Mouse (Mus musculus): ENCODE data around the gene Pip4k2b. TPM values are rescaled to one million over a fixed set of nuclear protein-coding genes. Genes with fewer than 3 reads are reported as not detected.
"Not testable (repeated sequence)": the region's sequence is repeated elsewhere in the genome, so short reads cannot be mapped to it uniquely, and the experiment has no call there.

The Pip4k2b gene
- total RNA-seq, 2 experiments from 2014 or later: 121 to 124 TPM

DNA sequence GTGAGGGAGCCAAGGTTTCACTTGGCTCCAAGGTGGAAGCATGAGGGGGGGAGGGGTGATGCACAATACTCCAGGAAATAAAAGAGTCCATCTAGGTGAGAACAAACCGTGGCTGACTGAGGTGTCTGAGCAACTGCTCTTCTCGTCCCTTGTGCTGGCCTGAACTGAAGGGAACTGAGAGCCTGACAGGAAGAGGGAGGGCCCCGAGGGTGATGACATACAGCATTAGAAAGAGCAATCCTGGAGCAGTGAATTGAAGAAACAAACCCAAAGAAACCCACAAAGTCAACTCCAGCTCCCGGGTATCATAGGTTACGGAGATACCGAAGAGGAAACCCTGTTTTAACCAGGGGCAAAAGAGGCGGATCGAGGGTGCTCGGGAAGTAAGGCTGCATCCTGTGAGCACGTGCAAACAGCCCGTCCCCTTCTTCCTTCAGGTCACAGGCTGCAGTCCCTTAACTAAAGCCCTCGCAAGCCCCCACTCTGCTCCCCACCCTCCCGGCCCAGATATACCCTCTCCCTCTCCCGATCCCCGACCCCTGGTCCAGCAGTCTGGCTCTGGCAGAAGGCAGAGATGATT, 26.1 kb downstream of the Pip4k2b start:
- DNase-seq (ENCODE audit: low spot score in 2 of 2): no peak
- intact Hi-C loops (cut with DNase I): no loop called here

DNA sequence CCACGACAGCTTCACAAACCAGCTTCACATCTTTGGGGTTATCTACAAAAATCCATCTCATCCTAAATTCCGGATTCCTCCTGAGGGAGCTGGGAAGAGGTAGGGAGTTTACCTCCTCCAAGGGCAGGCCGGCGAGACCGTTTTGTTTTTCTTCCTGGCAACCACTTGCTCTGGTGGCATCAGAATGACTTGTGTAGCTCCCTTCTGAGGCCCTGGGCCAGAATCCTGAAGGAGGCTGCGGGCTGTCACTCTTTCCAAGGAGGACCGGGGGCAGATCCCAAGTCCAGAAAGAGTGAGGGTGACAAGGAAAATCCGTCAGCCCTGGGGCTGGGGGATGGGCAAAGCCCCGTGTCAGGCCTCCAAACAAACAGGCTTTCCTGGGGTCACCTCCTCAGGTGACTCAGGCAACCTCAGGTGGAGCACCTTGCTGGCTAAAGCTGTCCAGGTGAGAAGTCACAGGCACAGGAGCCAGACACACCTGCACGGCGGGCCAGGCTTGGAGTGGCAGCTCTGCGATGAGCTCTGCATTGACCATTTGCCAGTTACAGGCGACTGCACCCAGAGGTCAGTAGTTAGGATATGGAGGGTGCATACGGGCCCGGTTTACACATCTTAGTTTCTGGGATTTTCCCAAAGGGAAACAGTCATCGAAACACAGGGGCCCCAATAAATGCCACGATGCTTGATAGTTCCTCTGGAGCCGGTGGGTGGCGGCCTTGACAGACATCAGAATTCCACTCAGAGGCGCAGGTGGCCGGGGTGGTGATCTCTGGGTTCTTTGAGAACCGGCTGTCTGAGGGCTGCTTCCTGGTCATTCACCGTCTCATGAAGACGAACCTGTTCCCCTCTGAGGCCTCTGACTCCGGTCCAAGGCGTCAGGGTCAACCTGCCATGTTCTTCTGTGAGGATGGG, 26.9 kb downstream of the Pip4k2b start:
- intact Hi-C loops (cut with DNase I): no loop called here
- DNase-seq (ENCODE audit: low spot score in 2 of 2): no peak

DNA sequence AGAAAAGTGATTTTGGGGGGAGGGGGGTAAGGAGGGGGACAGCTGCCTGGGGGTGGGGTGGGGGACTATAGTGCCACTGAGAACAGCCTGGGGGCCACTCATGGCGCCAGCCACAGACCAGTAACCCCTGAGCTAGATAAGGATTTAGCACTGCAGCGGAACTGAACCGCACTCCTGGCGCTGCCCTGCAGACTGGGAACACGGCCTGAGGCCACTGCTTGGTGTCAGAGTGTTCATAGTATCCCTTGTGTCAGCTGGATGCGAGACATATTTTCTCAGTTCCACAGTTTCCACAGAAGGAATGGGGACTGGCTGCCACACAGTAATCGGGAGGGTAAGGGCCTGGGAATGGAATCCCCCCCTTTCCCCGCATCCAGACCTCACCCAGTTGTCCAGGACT, 28.5 kb downstream of the Pip4k2b start:
- intact Hi-C loops (cut with DNase I): no loop called here
- no peak for DNase-seq (ENCODE audit: low spot score in 2 of 2)

DNA sequence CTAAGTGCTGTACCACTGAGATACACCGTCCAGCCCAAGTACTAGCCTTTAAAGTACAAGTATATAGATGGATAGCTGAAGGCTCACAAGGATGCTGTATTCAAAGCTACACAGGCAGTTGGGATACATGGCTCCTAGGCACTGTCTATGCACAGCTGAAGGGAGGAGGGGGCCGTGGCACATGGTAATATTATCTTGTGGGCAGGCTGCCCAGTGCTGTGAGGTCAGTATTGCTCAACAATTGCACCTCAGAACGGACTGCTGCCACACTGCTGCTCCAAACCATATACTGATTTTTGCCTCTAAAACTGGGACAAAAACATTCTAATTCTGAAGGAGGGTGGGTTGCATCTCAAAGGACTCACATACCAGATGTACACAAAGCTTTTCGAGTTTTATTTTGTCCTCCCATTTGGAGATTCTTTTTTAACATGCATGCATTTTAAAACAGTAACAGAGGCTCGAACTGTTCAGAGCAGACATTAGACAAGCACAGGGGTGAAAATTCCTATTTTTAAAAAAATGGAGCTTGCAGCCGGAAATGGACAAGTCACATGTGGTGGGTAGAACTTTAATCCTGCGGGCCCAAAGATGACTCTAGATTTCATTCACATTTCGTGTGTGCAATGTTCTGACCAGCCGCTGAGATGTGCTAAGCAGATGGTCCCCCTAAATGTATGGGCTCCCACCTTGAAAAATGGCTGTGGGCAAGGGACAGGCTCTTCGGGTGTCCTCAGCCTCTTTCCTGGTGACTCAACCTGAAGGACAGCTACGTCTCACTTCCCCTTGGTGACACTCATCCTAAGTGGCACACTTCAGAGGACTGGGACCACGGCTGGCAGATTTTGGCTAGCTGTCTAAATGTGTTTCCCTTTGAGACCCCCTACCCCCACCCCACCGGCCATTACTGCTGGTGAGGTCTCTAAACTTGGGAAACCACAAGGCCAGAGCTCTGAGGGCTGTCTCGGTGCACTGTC, 29.4 kb downstream of the Pip4k2b start:
- DNase-seq (ENCODE audit: low spot score in 2 of 2): peak; percentile 49 to 61
- intact Hi-C loops (cut with DNase I): no loop called here

DNA sequence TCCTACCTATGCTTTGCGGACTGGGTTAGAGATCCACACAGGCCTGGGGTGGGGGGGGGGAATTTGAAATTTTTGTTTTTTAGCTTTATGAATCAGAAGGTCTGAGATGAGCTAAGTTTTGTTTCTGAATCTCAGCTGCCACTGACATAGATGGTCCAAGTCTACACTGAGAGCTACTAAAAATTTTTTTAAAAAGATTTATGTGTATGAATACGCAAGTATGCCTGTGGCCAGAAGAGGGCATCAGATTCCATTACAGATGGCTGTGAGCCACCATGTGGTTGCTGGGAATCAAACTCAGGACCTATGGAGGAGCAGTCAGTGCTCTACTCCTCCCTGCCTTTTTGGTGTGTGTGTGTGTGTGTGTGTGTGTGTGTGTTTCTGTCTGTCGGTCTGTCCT, 30.1 kb downstream of the Pip4k2b start:
- DNase-seq (ENCODE audit: low spot score in 2 of 2): no peak
- intact Hi-C loops (cut with DNase I): no loop called here

DNA sequence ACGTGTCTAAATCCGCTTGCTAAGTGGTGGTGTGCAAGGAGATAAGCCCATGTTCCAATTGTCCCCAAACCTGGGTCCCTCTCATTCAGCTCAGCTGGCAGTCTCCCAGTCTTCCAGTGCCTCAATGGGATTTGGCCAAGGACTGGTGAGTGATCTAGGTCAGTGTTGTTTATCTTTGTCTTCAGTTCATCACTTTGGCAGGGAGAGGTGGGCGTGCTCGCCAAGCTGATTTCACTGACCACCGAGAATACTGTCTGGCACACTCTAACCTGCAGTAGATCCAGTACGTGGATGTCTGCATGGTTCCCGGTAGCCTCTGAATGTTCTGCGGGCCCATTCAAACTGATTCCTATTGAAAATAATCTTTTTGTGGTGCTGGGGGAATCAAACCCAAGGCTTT, 30.6 kb downstream of the Pip4k2b start:
- intact Hi-C loops (cut with DNase I): no loop called here
- peak in 1 of 2 experiments; percentile 46 for DNase-seq (ENCODE audit: low spot score in 2 of 2)

DNA sequence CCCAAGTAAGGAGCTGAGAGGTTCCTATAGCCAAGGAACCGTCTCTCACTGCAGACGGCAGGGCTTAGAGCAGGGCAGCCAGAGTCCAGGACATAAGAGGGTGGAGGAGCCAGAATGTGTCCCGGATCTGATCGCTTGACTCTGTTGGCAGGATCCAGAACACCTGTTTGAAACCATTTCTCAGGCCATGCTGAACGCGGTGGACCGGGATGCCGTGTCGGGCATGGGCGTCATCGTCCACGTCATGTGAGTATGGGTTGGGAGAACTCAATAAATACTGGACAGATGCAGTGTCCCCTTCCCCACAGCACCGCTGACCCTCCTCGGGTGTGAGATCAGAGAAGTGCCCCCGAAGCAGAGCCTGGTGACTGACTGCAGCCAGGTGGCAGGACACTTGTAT, 32.2 kb downstream of the Pip4k2b start:
- no peak for DNase-seq (ENCODE audit: low spot score in 2 of 2)
- intact Hi-C loops (cut with DNase I): no loop called here

DNA sequence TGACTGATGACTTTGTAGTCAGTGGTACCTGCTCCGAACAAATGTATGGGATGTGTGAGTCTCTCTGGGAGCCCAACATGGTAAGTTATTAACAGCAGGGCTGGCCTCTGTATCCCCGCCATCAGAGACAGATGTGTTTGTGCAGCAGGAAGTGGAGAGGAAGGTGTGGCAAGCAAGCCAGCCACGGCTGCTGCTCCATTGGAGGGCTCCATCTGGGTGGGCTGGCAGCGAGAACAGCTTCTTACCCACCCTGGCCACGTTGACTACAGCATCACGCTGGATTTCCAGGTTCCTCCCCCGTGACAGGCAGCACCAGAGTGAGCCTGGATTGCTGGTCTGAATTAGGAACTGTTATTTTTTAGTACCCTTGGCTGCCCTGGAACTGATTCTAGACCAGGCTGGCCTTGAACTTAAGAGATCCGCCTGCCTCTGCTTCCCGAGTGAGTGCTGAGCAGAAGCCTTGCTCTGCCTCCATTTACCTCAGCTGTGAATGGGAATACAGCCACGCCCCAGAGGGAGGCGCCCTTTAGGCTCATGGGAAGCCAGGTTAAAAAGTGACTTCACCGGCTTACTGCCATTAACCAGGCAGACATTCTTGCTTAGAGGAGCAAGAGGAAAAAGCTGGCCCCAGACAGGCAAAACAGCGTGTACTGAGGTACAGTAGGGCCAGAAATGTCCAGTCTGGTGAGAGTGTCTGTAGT, 33.2 kb downstream of the Pip4k2b start:
- DNase-seq (ENCODE audit: low spot score in 2 of 2): no peak
- intact Hi-C loops (cut with DNase I): no loop called here

DNA sequence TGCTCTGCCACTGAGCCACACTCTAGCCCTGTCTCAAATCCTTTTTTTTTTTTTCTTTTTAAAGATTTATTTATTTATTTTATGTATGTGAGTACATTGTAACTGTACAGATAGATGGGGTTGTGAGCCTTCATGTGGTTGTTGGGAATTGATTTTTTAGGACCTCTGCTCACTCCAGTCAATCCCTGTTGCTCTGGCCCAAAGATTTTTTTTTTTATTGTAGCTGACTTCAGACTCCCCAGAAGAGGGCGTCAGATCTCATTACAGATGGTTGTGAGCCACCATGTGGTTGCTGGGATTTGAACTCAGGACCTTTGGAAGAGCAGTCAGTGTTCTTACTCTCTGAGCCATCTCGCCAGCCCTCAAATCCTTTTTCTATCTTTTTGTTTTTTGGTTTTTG, 34.4 kb downstream of the Pip4k2b start:
- DNase-seq (ENCODE audit: low spot score in 2 of 2); intact Hi-C loops (cut with DNase I): not testable (repeated sequence)

DNA sequence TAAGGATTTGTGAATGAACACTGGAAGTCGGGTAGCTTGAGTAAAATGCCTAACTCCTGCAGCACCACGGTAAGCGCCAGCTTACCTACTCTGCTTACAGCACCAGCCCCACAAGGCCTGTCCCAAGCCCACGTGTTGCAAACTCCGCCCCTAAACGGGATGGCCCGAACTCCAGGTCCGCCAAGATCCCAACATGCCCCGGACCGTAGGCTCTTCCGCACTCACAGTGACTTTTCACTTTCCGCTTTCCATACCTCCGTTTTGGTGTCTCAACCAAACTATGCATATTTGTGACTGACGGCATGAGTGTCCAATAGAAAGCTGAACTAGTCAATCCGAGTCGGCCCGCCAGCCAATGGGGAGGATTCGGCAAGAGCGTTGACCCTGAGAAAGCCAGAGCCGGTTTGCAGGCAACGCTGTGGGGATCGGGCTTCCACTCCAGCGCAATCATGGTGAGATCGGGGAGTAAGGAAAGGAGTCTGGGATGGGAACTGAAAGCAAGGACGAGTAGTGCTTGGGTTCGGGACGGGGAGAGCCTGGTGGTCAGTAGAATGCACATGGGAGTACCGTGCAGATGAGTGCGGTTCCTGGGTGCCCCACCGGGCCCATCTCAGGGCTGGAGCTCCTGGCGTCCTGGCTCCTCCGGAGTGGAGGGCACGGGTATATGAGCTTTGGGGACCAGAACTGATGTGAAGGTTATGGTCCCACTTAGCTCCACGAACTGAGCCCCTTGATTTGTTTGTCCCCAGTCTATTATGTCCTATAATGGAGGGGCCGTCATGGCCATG, 41.3 kb downstream of the Pip4k2b start, which contains the start of gene Psmb3:
Psmb3 (plus strand) TSS at position 361 of the 788 bp plus-strand sequence.
- peak; percentile 100 for DNase-seq (ENCODE audit: low spot score in 2 of 2)
- intact Hi-C loops (cut with DNase I): loop anchor here (5.0 kb wide), 2 partner anchors 39 to 179 kb away; partner anchors contain the start of genes Fbxo47 and Pip4k2b

DNA sequence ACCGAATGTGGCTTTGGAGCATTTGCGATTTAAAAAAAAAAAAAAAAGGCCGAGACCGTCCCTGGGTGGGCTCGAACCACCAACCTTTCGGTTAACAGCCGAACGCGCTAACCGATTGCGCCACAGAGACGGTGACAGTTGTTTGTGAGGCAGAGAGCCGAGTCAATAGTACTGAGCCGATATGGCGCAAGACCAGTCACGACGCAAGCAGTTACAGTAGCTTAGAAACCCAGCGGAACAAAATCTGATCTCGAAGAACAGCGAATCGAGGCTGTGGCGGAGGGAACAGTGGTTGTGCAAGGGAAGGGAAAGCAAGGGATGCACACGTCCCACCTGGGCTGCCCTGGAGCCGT, 42.1 kb downstream of the Pip4k2b start:
- intact Hi-C loops (cut with DNase I): loop anchor here (5.0 kb wide), 2 partner anchors 40 to 180 kb away; partner anchors contain the start of genes Fbxo47 and Pip4k2b

DNA sequence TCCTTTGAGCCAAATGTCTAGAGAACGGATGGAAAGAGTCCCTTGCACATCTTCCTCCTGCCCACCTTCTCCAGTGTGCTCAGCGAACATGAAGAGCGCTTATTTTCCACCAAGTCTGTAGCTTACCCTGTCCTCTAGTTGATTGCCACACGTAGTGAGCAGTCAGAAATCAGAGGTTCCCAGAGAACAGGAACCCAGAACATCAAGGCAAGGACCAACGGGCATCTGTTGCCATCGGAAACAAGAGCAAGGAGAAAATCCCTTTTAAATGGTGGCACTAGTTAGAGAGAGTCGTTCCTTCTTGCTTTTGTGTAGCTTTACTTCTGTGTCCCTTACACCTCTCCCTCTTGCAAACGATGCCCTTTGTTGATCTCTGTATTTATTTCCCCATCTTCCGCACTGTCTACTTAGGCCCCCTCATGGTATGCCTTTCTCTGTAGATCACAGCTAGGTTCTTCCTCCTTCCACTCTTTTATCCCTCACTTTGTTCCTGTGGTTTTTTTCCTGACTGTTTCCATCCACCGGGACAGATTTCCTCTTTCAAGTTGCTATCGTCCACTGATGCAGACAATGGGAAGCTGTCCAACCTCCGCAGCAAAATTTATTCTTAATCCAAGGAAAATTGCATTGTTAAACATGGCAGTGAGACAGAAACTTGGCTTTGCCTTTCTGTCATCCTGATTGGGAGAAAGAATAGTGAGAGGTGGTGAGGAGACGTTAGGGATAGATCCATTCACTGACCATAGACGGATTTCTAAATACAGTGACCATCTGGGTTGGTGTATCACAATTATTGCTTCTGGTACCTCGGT, 42.7 kb downstream of the Pip4k2b start:
- intact Hi-C loops (cut with DNase I): loop anchor here (5.0 kb wide), 2 partner anchors 41 to 181 kb away; partner anchors contain the start of genes Fbxo47 and Pip4k2b
- no peak for DNase-seq (ENCODE audit: low spot score in 2 of 2)

More for the DNA sequence above, 42.1 kb downstream of the Pip4k2b start:
- DNase-seq (ENCODE audit: low spot score in 2 of 2): peak; percentile 92 to 94

DNA sequence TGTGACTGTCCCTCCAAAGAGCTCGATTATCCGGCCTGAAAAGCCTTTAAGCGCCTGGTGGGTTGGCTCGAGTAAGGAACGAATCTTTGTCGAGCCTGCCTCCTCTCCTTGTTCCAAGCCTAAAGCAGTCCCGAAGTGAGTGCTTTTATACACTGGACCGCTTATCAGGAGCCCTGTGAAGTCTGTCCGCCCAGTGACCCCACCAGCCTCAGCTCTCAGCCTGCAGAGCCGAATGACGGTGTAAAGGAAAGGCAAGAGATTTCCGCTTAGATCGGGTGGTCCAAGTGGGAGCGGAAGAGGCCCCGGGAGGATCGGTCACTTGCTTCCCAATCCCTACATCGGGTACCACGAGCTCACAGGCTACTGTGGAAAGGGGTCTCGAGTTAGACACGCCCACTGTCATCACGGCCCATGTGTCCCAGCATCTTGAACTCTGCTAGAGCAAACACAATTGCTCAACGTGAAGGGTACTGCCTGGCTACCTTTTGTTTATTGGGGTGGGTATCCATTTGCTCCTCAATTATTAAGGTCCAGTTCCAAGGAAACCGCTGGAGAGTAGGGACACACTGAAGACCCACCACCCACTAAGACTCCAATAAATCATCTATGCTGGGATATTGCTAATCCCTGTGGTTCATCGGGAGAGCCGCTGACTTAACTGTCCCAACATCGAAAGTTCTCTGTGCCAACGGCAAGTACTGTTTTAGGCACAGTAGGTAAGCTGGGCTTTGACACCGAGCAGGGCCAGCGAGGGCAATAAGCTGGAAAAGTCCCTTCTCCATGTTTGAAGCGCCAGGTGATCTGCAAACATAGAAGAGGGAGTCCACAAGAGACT, 43.5 kb downstream of the Pip4k2b start:
- DNase-seq (ENCODE audit: low spot score in 2 of 2): peak in 1 of 2 experiments; percentile 28
- intact Hi-C loops (cut with DNase I): loop anchor here (5.0 kb wide), 2 partner anchors 41 to 181 kb away; partner anchors contain the start of genes Fbxo47 and Pip4k2b

DNA sequence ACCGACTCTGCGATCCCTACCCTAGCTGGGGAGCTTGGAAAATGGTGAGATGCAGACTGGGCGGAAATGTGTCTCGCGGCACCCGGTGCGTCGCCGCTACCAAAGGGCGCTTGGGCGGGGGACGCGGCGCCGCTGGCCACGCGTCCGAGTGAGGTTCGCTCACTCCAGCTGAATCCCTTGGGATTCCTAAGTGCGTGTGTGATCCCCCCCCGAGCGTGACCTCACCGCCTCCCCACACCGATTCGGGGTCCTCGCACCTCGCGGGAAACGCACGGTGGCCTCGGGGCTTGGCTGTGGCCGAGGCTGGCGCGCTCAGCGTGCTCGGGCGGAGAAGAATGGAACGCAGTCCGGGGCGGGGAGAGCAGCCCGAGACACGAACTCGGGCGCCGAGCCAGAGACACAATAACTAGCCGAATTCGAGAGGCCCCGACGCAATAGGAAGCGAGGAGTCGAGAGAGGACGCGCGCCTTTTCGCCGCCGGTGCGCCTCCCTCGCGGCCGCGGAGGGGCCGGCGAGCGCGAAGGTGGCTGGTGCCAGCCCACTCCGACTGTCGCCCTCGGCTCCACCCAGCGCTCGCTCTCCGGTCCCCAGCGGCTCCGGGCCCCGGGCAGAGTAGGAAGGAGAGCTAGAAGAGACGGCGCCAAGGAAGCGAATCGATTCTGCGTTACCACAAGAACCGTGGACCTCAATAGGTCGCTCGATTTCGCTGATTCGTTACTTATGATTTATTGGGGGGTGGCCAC, 44.3 kb downstream of the Pip4k2b start, which contains the start of gene Pcgf2:
Pcgf2 (minus strand) TSS at position 495 of the 743 bp plus-strand sequence.
- intact Hi-C loops (cut with DNase I): loop anchor here (5.0 kb wide), 2 partner anchors 42 to 182 kb away; partner anchors contain the start of genes Fbxo47 and Pip4k2b
- peak; percentile 70 to 78 for DNase-seq (ENCODE audit: low spot score in 2 of 2)

DNA sequence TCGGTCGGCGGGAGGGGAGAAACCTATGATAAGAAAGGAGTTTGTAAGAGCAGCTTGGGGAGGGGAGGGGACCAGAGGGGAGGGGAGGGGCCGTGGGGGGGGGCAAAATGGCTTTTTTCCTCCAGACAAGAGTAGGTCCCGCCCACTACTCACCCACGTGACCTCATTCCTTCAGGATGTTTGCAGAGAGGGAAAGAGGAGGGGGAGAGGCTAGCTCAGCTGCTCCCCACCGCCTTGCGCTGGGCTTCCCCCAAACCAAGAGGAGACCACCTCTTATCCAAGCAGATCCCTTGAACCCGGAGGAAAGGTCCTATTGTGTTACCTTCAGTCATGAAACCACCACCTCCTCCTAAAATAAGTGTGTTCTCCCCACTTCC, 44.9 kb downstream of the Pip4k2b start:
- peak; percentile 87 to 92 for DNase-seq (ENCODE audit: low spot score in 2 of 2)
- intact Hi-C loops (cut with DNase I): loop anchor here (2.0 to 5.0 kb wide), 3 partner anchors 39 to 183 kb away; partner anchors contain the start of genes Fbxo47 and Pip4k2b
